Mouse (Mus musculus): ENCODE data around the gene Glo1.

DNA sequence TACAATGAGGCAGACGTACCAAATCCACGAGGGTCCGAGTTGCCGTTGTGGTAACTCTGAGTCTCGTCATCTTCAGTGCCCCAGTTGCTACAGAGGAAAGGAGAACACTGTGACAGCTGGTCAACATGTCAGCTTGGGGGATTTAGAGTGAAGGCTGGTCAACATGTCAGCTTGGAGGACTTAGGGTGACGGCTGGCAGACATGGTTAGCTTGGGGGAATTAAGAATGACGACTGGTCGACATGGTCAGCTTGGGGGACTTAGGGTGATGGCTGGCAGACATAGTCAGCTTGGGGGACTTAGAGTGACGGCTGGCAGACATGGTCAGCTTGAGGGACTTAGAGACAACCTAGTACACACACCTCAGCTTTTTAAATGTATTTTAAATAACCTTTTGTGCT is 28.9 kb downstream of the Glo1 start:
- TF ChIP-seq CTCF (IDR thresholded peaks at IDR 0.05; ENCODE audit: extremely low read depth, insufficient read length, insufficient replicate concordance, low read depth, low read length) (no peak), POLR2A (IDR thresholded peaks at IDR 0.05; ENCODE audit: low read depth, low read length) (no peak)
